Mouse (Mus musculus) stomach, postnatal 0 days (tissue): ENCODE data around the gene Ppp3ca. TPM values are rescaled to one million over a fixed set of nuclear protein-coding genes. Genes with fewer than 3 reads are reported as not detected.

Experiments used
- ATAC-seq: fragments of 200-750 bp; cut with Nextera tagmentation; 2 replicates; pipeline ENCODE4 v1.8.0; 2017; ENCODE audit not compliant: low FRiP score, low TSS enrichment
- DNase-seq: peaks from one replicate; pipeline ENCODE4 v3.0.0-alpha.2; 2016; ENCODE audit warnings: low spot score
- H3K27ac ChIP-seq: fragments of 300-500 bp; sonication (generic); replicated peaks from 2 replicates; pipeline ENCODE4 v1.5.1; 2014; ENCODE audit warnings: mild to moderate bottlenecking, control low read depth
- H3K27me3 ChIP-seq: fragments of 300-500 bp; sonication (generic); 2 replicates; pipeline ENCODE4 v1.6.1; 2014; ENCODE audit warnings: low read length; ENCODE audit not compliant: control insufficient read depth, insufficient read depth
- H3K36me3 ChIP-seq: fragments of 300-500 bp; sonication (generic); 2 replicates; pipeline ENCODE4 v1.6.1; 2014; ENCODE audit warnings: low read length, mixed read lengths; ENCODE audit not compliant: control insufficient read depth, insufficient read depth
- H3K4me1 ChIP-seq: fragments of 300-500 bp; sonication (generic); replicated peaks from 2 replicates; pipeline ENCODE4 v1.6.1; 2014; ENCODE audit warnings: antibody characterized with exemption; ENCODE audit not compliant: control insufficient read depth, insufficient read depth
- H3K4me2 ChIP-seq: fragments of 300-500 bp; sonication (generic); replicated peaks from 2 replicates; pipeline ENCODE4 v1.6.1; 2014; ENCODE audit warnings: low read depth, mild to moderate bottlenecking, control low read depth, moderate library complexity
- H3K4me3 ChIP-seq: fragments of 300-500 bp; sonication (generic); 2 replicates; pipeline ENCODE4 v1.5.1; 2014; ENCODE audit warnings: low read depth, low read length, control low read depth
- H3K9ac ChIP-seq: fragments of 300-500 bp; sonication (generic); 2 replicates; pipeline ENCODE4 v1.6.1; 2014; ENCODE audit warnings: mild to moderate bottlenecking, low read length, control low read depth, mixed read lengths
- H3K9me3 ChIP-seq: fragments of 300-500 bp; sonication (generic); 2 replicates; pipeline ENCODE4 v1.6.1; 2016; ENCODE audit warnings: low read length; ENCODE audit not compliant: control insufficient read depth
- CTCF ChIP-seq: IDR thresholded peaks from 2 replicates; pipeline ENCODE4 v1.5.1; 2016; ENCODE audit warnings: antibody characterized with exemption, low read depth, mild to moderate bottlenecking, moderate library complexity
- EP300 ChIP-seq: optimal IDR thresholded peaks from 2 replicates; pipeline ENCODE3; 2016; ENCODE audit warnings: antibody characterized with exemption
- WGBS: fragments of 180-500 bp; shearing (Covaris S2); extraction: QIAGEN DNeasy Blood & Tissue Kit; methylation state at CpG from one replicate; pipeline ENCODE4 v1.1.7; 2014; 5-methylcytosine and 5-hydroxymethylcytosine counted together
- polyA plus RNA-seq: library from polyadenylated mRNA; unstranded; fragments of >200 nt; fragmentation: Nextera tagmentation; extraction: Ambion mirVana; gene quantifications from 2 replicates; pipeline ENCODE4 v1.2.1, GENCODE M21; 2015

The Ppp3ca gene
- polyA plus RNA-seq, 1 experiment from 2014 or later, result 50.2 TPM

DNA sequence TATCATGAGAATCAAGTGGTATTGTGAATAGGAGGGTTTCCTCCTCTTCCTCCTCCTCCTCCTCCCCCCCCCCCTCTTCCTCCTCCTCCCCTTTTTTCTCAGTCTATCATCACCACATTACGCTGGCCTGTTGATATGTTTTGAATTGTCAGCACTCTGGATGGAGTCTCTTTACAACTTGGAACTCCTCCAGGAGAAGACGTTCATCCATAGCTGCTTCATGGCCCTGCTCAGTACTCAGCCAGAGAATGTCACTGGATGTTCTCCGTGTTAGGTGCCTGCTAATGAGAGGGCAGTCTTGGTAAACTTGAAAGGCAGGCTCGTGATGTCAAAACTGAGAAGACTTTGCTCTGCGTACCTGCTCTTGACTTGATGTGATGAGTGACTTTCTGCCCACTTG is 149.1 kb downstream of the Ppp3ca start:
- no peak for DNase-seq

DNA sequence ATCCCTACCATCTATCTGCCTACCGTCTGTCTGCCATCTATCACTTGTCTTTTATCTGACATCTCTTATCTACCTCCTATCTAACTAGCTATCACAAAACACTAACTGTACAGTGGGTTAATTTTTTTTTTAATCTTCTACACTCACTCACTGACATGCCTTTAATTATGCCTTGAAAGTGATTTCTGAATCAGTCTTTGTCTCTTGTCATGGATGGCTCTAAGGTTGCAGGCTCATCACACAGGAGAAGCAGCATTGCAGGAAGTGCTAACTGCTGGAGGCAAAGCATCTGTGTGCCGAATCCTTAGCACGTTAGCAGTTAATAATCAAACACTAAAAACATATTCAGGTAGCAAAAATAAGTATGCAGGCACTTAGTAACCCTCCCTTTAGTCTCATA is 151.1 kb downstream of the Ppp3ca start:
- WGBS, result 68% methylated on average over 3 of the region's 3 CpGs
- no peaks in the 10 kb centered on the region for H3K27me3 ChIP-seq
- no peaks in the 10 kb centered on the region for H3K4me1 ChIP-seq
- DNase-seq, result no peak
- no peak for TF ChIP-seq EP300
- TF ChIP-seq CTCF, result no peak
- no peaks in the 10 kb centered on the region for H3K9me3 ChIP-seq
- no peak overlapping the region for H3K4me3 ChIP-seq
- H3K4me2 ChIP-seq, result no peak overlapping the region
- H3K27ac ChIP-seq, result no peak overlapping the region
- no peak for ATAC-seq
- no peaks in the 10 kb centered on the region for H3K36me3 ChIP-seq
- H3K9ac ChIP-seq, result no peak overlapping the region

More for the DNA sequence above, 149.1 kb downstream of the Ppp3ca start:
- no peak overlapping the region for H3K27ac ChIP-seq
- TF ChIP-seq CTCF, result no peak
- ATAC-seq, result no peak
- no peaks in the 10 kb centered on the region for H3K4me1 ChIP-seq
- H3K36me3 ChIP-seq, result no peaks in the 10 kb centered on the region
- no peak overlapping the region for H3K9ac ChIP-seq
- no peaks in the 10 kb centered on the region for H3K27me3 ChIP-seq
- no peaks in the 10 kb centered on the region for H3K9me3 ChIP-seq
- H3K4me2 ChIP-seq, result no peak overlapping the region
- no peak overlapping the region for H3K4me3 ChIP-seq
- 50% methylated on average over 5 of the region's 5 CpGs for WGBS

DNA sequence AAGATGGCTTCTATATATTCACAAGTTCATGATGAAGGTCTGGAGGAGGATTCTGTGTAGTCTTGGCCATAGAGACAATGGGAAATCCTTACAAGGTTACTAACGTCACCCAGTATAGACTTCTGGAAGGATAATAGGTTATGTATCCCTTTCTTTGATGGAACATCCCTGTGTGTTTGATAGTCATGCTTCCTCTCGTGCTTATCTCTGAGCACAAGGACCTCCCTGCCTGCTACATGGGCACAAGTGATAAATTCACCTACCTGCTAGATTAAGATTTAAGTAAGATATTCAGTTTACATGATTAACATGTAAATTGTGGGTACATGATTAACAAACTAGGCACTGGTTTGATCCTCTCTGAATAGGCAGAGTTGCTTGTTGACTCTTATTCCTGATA is 152.1 kb downstream of the Ppp3ca start:
- TF ChIP-seq EP300 (no peak), CTCF (no peak)
- no peak overlapping the region for H3K4me2 ChIP-seq
- no peak overlapping the region for H3K4me3 ChIP-seq
- H3K27me3 ChIP-seq, result no peaks in the 10 kb centered on the region
- H3K9ac ChIP-seq, result no peak overlapping the region
- no peaks in the 10 kb centered on the region for H3K4me1 ChIP-seq
- DNase-seq, result no peak
- no peaks in the 10 kb centered on the region for H3K9me3 ChIP-seq
- no peak for ATAC-seq
- 84% methylated on average over 2 of the region's 2 CpGs for WGBS
- no peaks in the 10 kb centered on the region for H3K36me3 ChIP-seq
- H3K27ac ChIP-seq, result no peak overlapping the region

DNA sequence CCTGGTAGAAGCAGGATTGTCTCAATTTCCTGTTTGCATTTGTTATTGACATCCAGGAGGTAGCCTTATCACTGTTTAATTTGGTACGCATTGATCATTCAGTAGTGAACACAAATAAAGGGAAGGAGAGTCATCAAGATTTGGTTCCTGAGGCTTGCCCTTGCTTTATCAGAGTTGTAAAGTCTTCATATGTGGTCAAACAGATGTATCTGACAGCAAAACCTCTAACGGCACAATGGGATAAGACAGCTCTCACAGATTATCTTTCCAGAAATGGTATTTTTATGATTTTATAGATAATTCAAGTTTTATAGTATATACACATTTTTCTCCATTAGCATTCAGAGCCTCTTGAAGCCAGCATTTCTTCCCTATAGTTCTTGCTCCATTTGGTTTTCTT is 152.5 kb downstream of the Ppp3ca start:
- no peak overlapping the region for H3K27ac ChIP-seq
- no peak for TF ChIP-seq CTCF
- TF ChIP-seq EP300, result no peak
- H3K4me3 ChIP-seq, result no peak overlapping the region
- H3K9me3 ChIP-seq, result no peaks in the 10 kb centered on the region
- WGBS, result 78% methylated on average over 2 of the region's 2 CpGs
- H3K27me3 ChIP-seq, result no peaks in the 10 kb centered on the region
- ATAC-seq, result no peak
- no peaks in the 10 kb centered on the region for H3K36me3 ChIP-seq
- H3K9ac ChIP-seq, result no peak overlapping the region
- no peak for DNase-seq
- no peak overlapping the region for H3K4me2 ChIP-seq
- H3K4me1 ChIP-seq, result no peaks in the 10 kb centered on the region

DNA sequence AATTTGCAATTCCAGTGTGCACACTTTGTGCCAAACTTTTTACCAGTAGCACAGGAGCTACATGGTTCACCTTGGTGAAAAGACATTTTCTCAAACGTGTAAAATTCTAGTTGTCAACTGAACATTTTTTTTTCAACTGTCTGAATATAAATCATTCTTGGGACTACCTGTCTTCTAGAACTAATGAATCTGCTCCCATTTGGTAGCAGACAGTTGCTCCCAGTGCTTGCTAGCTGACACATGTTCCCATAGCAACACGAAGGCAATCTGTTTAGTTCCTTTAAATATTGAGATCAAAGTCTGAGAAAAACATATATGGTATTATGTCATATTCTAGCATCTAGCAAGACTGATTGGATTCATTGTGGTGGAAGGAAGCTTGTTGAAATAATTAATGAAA is 158.5 kb downstream of the Ppp3ca start:
- DNase-seq (no peak), ATAC-seq (no peak)
- no peaks in the 10 kb centered on the region for H3K27me3 ChIP-seq
- no peaks in the 10 kb centered on the region for H3K9me3 ChIP-seq
- 67% methylated on average over 2 of the region's 2 CpGs for WGBS
- H3K9ac ChIP-seq, result no peak overlapping the region
- no peak overlapping the region for H3K4me2 ChIP-seq
- H3K27ac ChIP-seq, result no peak overlapping the region
- TF ChIP-seq CTCF (no peak), EP300 (no peak)
- 0 out of 2 replicates have a peak, but pooled peaks cover 2% of the 10 kb centered on the region for H3K4me1 ChIP-seq
- no peak overlapping the region for H3K4me3 ChIP-seq
- H3K36me3 ChIP-seq, result no peaks in the 10 kb centered on the region

DNA sequence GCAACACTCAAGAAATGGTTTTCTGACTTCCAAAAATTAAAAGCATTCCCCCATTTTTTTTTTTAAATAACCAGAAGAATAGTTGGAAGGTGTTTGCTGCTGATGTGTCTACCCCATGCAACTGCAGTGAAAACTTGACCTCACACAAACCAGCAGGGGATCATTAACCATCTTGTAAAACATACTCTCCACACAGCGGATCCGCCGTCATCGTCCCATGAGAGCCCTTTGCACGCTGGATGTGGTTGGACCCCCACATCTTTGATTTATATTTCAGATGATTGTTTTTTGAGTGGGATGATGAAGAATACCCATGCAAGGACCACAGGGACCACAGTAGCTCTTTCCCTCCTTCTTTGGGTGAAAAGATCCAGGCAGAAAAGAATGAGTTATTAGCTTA is 159.2 kb downstream of the Ppp3ca start:
- ATAC-seq, result no peak
- Histone ChIP-seq H3K4me3 (no peak overlapping the region), H3K9ac (no peak overlapping the region), H3K9me3 (no peaks in the 10 kb centered on the region), H3K27ac (no peak overlapping the region), H3K36me3 (no peaks in the 10 kb centered on the region), H3K27me3 (no peaks in the 10 kb centered on the region), H3K4me1 (0 out of 2 replicates have a peak, but pooled peaks cover 2% of the 10 kb centered on the region), H3K4me2 (no peak overlapping the region)
- WGBS, result 96% methylated on average over 5 of the region's 5 CpGs
- no peak for TF ChIP-seq EP300
- no peak for TF ChIP-seq CTCF
- no peak for DNase-seq
